Mouse (Mus musculus): ENCODE results near the gene Als2. TPM values are rescaled to one million over a fixed set of nuclear protein-coding genes. Genes with fewer than 3 reads are reported as not detected.
A peak's percentile ranks its signal among the peaks of the same experiment; 100 is the strongest.

The Als2 gene
- 19.8 and 21.4 TPM in 2 replicates for polyA plus RNA-seq (2014; fragmentation: Nextera tagmentation; extraction: Ambion mirVana)

DNA sequence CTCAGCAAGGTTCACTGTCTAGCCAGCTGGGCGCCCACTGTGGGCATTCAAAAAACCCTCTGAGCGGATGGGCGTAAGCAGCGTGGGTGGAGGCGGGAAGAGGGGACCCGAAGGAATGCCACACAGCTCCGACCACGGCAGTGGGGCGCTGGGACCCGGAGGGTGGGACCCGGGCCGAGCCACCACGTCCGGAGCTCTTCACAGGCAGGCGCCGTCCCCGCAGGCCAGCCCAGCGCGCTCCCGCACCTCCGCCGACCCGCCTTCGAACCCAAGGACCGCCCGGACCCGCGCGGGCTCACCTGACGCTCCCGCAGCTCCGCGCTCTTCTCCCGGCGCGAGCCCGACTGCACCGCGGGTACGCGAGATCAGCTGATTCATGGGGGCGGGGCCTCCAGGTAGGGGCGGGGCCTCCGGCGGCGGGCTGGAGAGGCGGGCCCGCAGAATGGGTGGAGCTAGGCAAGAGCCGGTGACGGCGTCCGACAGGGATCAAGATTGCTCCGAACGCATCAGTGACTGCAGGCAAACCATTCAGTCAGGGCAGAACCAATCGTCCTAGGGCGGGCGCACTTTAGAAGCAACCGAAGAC lies at the start of gene Als2:
Als2 (minus strand) TSS at position 376 of the 586 bp plus-strand sequence.
- Histone ChIP-seq H3K27me3 (ENCODE audit: control insufficient read depth, insufficient read depth, low read length) (no peaks in the 10 kb centered on the region), H3K4me1 (replicated peaks; ENCODE audit: control insufficient read depth, insufficient read depth, low read length) (peaks cover 3% of the 10 kb centered on the region; the same call in 1 of the 2 replicates), H3K27ac (ENCODE audit: low read depth, low read length) (no peak within 1 kb of the TSS), H3K4me2 (ENCODE audit: low read depth, low read length, severe bottlenecking) (peak within 1 kb of the TSS; percentile 65), H3K4me3 (ENCODE audit: low read depth, low read length) (peak within 1 kb of the TSS; percentile 79), H3K9ac (ENCODE audit: low read length) (peak within 1 kb of the TSS; percentile 79), H3K9me3 (ENCODE audit: control insufficient read depth, low read length) (no peaks in the 10 kb centered on the region), H3K36me3 (ENCODE audit: control insufficient read depth, insufficient read depth, low read length) (no peaks in the 10 kb centered on the region)
- DNase-seq (ENCODE audit: low spot score) (peak; percentile 100), ATAC-seq (replicated peaks; ENCODE audit: low FRiP score) (peak; percentile 98)
- under 1% methylated on average over 58 of the region's 58 CpGs for WGBS

DNA sequence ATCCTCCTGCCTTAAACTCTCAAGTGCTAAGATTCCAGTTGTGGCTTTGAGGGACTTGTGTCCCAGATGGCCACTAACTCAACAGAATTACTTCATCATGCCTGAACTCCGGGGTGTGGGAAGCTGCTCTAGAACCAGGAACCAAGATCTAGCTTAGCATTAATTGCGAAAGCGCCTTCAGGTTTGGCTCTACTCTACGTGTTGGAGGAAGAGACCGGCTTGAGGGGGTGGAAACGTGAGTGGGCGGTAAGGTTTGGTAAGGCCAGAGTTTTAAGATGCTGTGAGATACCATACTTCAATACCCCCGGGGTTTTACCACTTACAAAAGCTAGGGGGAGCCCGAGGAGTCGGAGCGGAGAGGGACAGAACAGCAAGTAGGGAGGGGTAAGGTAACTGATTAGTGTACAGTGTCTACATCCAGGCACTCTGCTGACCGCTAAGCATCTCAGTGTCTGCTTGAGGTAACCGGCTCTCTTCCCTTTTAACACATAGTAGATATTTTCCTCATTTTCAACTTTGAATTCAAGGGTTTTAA lies 49.4 kb upstream of the Als2 start:
- 76% methylated on average over 13 of the region's 13 CpGs for WGBS
- no peaks in the 10 kb centered on the region for H3K36me3 ChIP-seq (ENCODE audit: control insufficient read depth, insufficient read depth, low read length)
- no peak for ATAC-seq (replicated peaks; ENCODE audit: low FRiP score)
- H3K4me3 ChIP-seq (ENCODE audit: low read depth, low read length): no peak overlapping the region
- H3K27ac ChIP-seq (ENCODE audit: low read depth, low read length): no peak overlapping the region
- H3K9me3 ChIP-seq (ENCODE audit: control insufficient read depth, low read length): no peaks in the 10 kb centered on the region
- H3K9ac ChIP-seq (ENCODE audit: low read length): no peak overlapping the region
- H3K4me2 ChIP-seq (ENCODE audit: low read depth, low read length, severe bottlenecking): no peak overlapping the region
- DNase-seq (ENCODE audit: low spot score): no peak
- no peaks in the 10 kb centered on the region for H3K27me3 ChIP-seq (ENCODE audit: control insufficient read depth, insufficient read depth, low read length)
- no peaks in the 10 kb centered on the region for H3K4me1 ChIP-seq (replicated peaks; ENCODE audit: control insufficient read depth, insufficient read depth, low read length)

DNA sequence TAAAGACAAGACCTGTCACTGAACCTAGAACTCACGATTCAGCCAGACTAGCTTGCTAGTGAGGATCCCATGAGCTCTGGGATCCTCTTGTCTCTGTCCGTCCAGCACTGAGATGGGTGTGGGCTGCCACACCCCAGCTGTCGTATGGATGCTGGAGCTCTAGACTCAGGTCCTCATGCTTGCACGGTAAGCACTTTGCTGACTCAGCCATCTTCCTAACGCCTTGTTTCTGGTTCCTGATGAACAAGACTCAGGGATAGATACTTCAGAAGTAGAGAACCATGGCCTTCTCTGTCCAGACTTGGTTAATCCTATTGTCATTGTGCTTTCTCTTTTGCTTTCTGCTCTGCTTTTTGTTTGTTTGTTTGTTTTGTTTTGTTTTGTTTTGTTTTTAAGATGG lies 48.8 kb upstream of the Als2 start:
- no peaks in the 10 kb centered on the region for H3K36me3 ChIP-seq (ENCODE audit: control insufficient read depth, insufficient read depth, low read length)
- H3K27ac ChIP-seq (ENCODE audit: low read depth, low read length): no peak overlapping the region
- WGBS: 91% methylated on average over 5 of the region's 5 CpGs
- ATAC-seq (replicated peaks; ENCODE audit: low FRiP score) (no peak), DNase-seq (ENCODE audit: low spot score) (no peak)
- no peak overlapping the region for H3K4me3 ChIP-seq (ENCODE audit: low read depth, low read length)
- no peak overlapping the region for H3K9ac ChIP-seq (ENCODE audit: low read length)
- H3K4me2 ChIP-seq (ENCODE audit: low read depth, low read length, severe bottlenecking): no peak overlapping the region
- no peaks in the 10 kb centered on the region for H3K27me3 ChIP-seq (ENCODE audit: control insufficient read depth, insufficient read depth, low read length)
- H3K9me3 ChIP-seq (ENCODE audit: control insufficient read depth, low read length): no peaks in the 10 kb centered on the region
- no peaks in the 10 kb centered on the region for H3K4me1 ChIP-seq (replicated peaks; ENCODE audit: control insufficient read depth, insufficient read depth, low read length)

DNA sequence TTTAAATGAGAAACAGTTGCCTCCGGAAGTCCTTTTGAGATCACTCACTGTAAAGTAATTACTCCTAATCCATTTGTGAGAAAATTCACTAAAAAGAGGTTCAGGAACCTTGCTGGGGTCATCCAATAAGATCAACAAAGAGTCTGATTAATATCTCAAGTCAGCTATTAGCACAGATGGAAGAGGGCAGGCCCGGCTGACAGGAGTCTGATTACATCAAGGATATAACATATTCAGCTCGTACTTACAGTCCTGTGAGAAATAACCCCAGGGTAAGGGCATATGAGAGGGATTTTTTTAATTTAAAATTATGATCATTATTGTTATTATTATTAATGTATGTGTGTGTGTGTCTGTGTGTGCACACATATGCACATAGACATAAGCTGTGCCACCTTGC lies 35.2 kb upstream of the Als2 start:
- no peak overlapping the region for H3K9ac ChIP-seq (ENCODE audit: low read length)
- no peak for ATAC-seq (replicated peaks; ENCODE audit: low FRiP score)

DNA sequence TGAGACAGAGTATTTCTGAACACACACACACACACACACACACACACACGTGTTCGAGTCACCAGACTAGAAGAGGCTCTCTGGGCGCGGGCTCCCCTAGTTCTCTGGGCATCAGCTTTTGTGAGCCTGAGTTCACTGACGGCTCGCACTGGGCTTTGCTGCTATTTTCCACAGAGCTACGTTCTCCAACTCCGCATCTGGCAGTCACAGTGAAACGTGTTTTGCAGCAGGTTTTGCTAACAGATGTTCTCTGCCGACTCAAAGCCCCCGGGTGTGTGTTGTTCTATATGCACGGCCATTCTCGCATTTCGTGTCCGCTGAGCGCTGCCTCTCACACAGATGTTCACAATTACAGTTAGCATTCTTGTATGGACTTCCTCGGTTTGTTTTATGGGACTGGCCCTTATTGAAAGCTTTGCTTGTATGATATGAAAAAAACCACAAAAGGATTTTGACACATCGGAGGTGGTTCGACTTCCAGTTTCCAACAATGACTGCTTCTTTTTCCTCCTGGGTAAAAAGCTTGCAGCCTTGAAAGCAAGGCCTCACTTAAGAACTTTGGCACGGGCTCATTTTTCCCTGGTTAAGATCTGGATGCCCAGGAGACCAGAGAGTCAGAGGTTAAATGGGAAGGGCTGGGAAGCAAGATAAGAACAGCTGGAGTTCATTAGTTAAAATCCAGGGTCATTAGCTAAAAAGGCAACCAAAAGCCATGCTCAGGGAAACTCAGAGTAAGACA lies 33.1 kb upstream of the Als2 start:
- ATAC-seq (replicated peaks; ENCODE audit: low FRiP score) (no peak), DNase-seq (ENCODE audit: low spot score) (peak; percentile 60)
- WGBS: 57% methylated on average over 20 of the region's 20 CpGs
- no peaks in the 10 kb centered on the region for H3K9me3 ChIP-seq (ENCODE audit: control insufficient read depth, low read length)
- no peaks in the 10 kb centered on the region for H3K27me3 ChIP-seq (ENCODE audit: control insufficient read depth, insufficient read depth, low read length)
- no peak overlapping the region for H3K4me2 ChIP-seq (ENCODE audit: low read depth, low read length, severe bottlenecking)
- H3K4me1 ChIP-seq (replicated peaks; ENCODE audit: control insufficient read depth, insufficient read depth, low read length): no peaks in the 10 kb centered on the region
- H3K9ac ChIP-seq (ENCODE audit: low read length): no peak overlapping the region
- H3K4me3 ChIP-seq (ENCODE audit: low read depth, low read length): no peak overlapping the region
- H3K27ac ChIP-seq (ENCODE audit: low read depth, low read length): no peak overlapping the region
- H3K36me3 ChIP-seq (ENCODE audit: control insufficient read depth, insufficient read depth, low read length): no peaks in the 10 kb centered on the region

More for the DNA sequence above, 35.2 kb upstream of the Als2 start:
- H3K9me3 ChIP-seq (ENCODE audit: control insufficient read depth, low read length): no peaks in the 10 kb centered on the region
- no peak overlapping the region for H3K4me3 ChIP-seq (ENCODE audit: low read depth, low read length)
- H3K36me3 ChIP-seq (ENCODE audit: control insufficient read depth, insufficient read depth, low read length): no peaks in the 10 kb centered on the region
- 52% methylated on average over 3 of the region's 3 CpGs for WGBS
- no peaks in the 10 kb centered on the region for H3K4me1 ChIP-seq (replicated peaks; ENCODE audit: control insufficient read depth, insufficient read depth, low read length)
- H3K27me3 ChIP-seq (ENCODE audit: control insufficient read depth, insufficient read depth, low read length): no peaks in the 10 kb centered on the region
- no peak overlapping the region for H3K4me2 ChIP-seq (ENCODE audit: low read depth, low read length, severe bottlenecking)
- H3K27ac ChIP-seq (ENCODE audit: low read depth, low read length): no peak overlapping the region
- DNase-seq (ENCODE audit: low spot score): no peak

DNA sequence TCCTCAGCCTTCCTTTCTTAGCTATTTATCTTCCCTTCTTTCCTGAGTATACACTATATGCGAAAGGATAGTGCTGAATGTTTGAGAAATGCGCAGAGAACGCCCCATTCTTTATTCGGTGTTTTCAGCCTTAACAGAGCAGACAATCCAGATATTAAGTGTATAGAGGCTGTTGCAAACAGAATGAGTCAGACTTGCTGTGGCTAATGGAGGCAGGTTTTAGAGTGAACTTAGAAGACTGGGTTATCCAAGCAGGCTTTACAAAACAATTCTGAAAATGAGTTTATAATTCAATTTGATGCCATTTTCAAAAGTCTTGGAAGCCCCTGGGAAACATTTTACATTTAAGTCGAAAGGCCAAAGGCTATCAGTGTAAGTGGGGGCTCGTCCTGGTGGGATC lies 32.4 kb upstream of the Als2 start:
- H3K36me3 ChIP-seq (ENCODE audit: control insufficient read depth, insufficient read depth, low read length): no peaks in the 10 kb centered on the region
- DNase-seq (ENCODE audit: low spot score) (no peak), ATAC-seq (replicated peaks; ENCODE audit: low FRiP score) (no peak)
- H3K4me2 ChIP-seq (ENCODE audit: low read depth, low read length, severe bottlenecking): no peak overlapping the region
- no peaks in the 10 kb centered on the region for H3K27me3 ChIP-seq (ENCODE audit: control insufficient read depth, insufficient read depth, low read length)
- no peak overlapping the region for H3K27ac ChIP-seq (ENCODE audit: low read depth, low read length)
- H3K9ac ChIP-seq (ENCODE audit: low read length): no peak overlapping the region
- 84% methylated on average over 6 of the region's 6 CpGs for WGBS
- H3K9me3 ChIP-seq (ENCODE audit: control insufficient read depth, low read length): no peaks in the 10 kb centered on the region
- no peaks in the 10 kb centered on the region for H3K4me1 ChIP-seq (replicated peaks; ENCODE audit: control insufficient read depth, insufficient read depth, low read length)
- H3K4me3 ChIP-seq (ENCODE audit: low read depth, low read length): no peak overlapping the region

DNA sequence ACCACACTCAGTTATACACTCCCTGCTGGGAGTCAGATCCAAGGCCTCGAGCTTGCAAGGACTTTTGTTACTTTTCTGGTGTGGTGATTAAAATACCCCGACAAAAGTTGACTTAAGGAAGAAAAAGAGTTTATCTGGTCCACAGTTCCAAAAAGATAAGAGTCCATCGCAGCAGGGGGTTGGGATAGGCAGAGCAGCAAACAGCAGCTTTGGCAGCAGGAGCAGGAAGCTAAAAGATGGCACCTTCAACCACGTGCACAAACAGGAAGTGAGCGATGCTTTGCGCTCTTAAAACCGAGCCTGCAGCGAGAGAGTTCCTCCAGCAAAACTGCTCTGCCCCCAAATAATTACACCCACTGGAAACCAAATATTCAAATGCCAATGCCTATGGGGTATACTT lies 31.9 kb upstream of the Als2 start:
- 71% methylated on average over 8 of the region's 8 CpGs for WGBS
- Histone ChIP-seq H3K27ac (ENCODE audit: low read depth, low read length) (no peak overlapping the region), H3K36me3 (ENCODE audit: control insufficient read depth, insufficient read depth, low read length) (no peaks in the 10 kb centered on the region), H3K9me3 (ENCODE audit: control insufficient read depth, low read length) (no peaks in the 10 kb centered on the region), H3K9ac (ENCODE audit: low read length) (no peak overlapping the region), H3K4me2 (ENCODE audit: low read depth, low read length, severe bottlenecking) (no peak overlapping the region), H3K27me3 (ENCODE audit: control insufficient read depth, insufficient read depth, low read length) (no peaks in the 10 kb centered on the region), H3K4me1 (replicated peaks; ENCODE audit: control insufficient read depth, insufficient read depth, low read length) (no peaks in the 10 kb centered on the region), H3K4me3 (ENCODE audit: low read depth, low read length) (no peak overlapping the region)
- ATAC-seq (replicated peaks; ENCODE audit: low FRiP score) (no peak), DNase-seq (ENCODE audit: low spot score) (no peak)

DNA sequence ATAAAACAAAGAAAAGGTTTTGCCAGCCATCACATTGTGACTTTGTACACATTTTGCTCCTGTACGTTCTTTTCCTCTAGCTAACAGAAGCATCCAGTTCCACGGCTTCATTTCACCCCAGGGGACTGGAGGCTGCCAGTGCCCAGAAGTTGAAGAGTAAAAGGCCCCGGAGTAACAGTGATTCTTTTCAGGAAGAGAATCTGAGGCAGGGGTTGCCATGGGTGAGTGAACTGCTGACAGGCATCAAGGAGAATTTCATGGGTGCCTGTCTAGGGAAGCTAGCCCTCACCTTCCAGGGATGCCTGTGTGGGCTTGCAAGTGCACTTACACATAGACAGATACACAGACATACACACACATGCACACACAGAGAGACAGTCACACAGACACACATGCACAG lies 20.7 kb upstream of the Als2 start:
- 22% methylated on average over 3 of the region's 3 CpGs for WGBS
- DNase-seq (ENCODE audit: low spot score) (no peak), ATAC-seq (replicated peaks; ENCODE audit: low FRiP score) (no peak)
- no peak overlapping the region for H3K4me3 ChIP-seq (ENCODE audit: low read depth, low read length)
- H3K36me3 ChIP-seq (ENCODE audit: control insufficient read depth, insufficient read depth, low read length): no peaks in the 10 kb centered on the region
- H3K4me1 ChIP-seq (replicated peaks; ENCODE audit: control insufficient read depth, insufficient read depth, low read length): 0 out of 2 replicates have a peak, but pooled peaks cover 6% of the 10 kb centered on the region
- no peak overlapping the region for H3K27ac ChIP-seq (ENCODE audit: low read depth, low read length)
- H3K9me3 ChIP-seq (ENCODE audit: control insufficient read depth, low read length): no peaks in the 10 kb centered on the region
- no peak overlapping the region for H3K4me2 ChIP-seq (ENCODE audit: low read depth, low read length, severe bottlenecking)
- H3K9ac ChIP-seq (ENCODE audit: low read length): no peak overlapping the region; the same call in 1 of the 2 replicates
- no peaks in the 10 kb centered on the region for H3K27me3 ChIP-seq (ENCODE audit: control insufficient read depth, insufficient read depth, low read length)
